Mouse (Mus musculus) T-helper 2 cell (primary cell): ENCODE results near the gene Fam187b.
"Not testable (repeated sequence)": the region's sequence is repeated elsewhere in the genome, so short reads cannot be mapped to it uniquely, and the experiment has no call there.

Source experiments
- in situ Hi-C: fragments of 300-600 bp; cut with MboI, MseI; formaldehyde crosslinking; loops from one replicate; pipeline ENCODE4 v1.15.1; 2025; ENCODE audit warnings: high pct_unique_total_duplicates

The Fam187b gene

GRCm38 (mm10) chr7:30973501-30974289 is at the start of gene Fam187b:
Fam187b (plus strand) TSS chr7:30973790.
- in situ Hi-C loops: no loop called here

GRCm38 (mm10) chr7:30924071-30924470 is 49.5 kb upstream of the Fam187b start:
- in situ Hi-C loops: no loop called here

- in situ Hi-C loops: not testable (repeated sequence)
Measured at GRCm38 (mm10) chr7:30924581-30924980, 49.0 kb upstream of the Fam187b start, which contains the start of gene Hamp2. Hamp2 (minus strand) TSS chr7:30924681.

- in situ Hi-C loops: not testable (repeated sequence)
Measured at GRCm38 (mm10) chr7:30935422-30936099, 38.0 kb upstream of the Fam187b start.

GRCm38 (mm10) chr7:30940070-30940469 is 33.5 kb upstream of the Fam187b start:
- in situ Hi-C loops: not testable (repeated sequence)

- in situ Hi-C loops: not testable (repeated sequence)
Measured at GRCm38 (mm10) chr7:30942365-30942764, 31.2 kb upstream of the Fam187b start.

- in situ Hi-C loops: no loop called here
Measured at GRCm38 (mm10) chr7:30943909-30944635, 29.5 kb upstream of the Fam187b start, which contains the start of gene Hamp. Hamp (minus strand) TSS chr7:30944032.

- in situ Hi-C loops: not testable (repeated sequence)
Measured at GRCm38 (mm10) chr7:30944706-30945105, 28.9 kb upstream of the Fam187b start.

- in situ Hi-C loops: not testable (repeated sequence)
Measured at GRCm38 (mm10) chr7:30945466-30945865, 28.1 kb upstream of the Fam187b start.

GRCm38 (mm10) chr7:30945876-30946275 is 27.7 kb upstream of the Fam187b start:
- in situ Hi-C loops: no loop called here

GRCm38 (mm10) chr7:30949902-30950301 is 23.7 kb upstream of the Fam187b start:
- in situ Hi-C loops: loop anchor here (10.0 kb wide), 1 partner anchor 295 kb away; the partner anchor contains the start of gene Rbm42

- in situ Hi-C loops: loop anchor here (10.0 kb wide), 1 partner anchor 298 kb away; the partner anchor contains the start of gene Rbm42
Measured at GRCm38 (mm10) chr7:30952441-30953265, 20.9 kb upstream of the Fam187b start.

GRCm38 (mm10) chr7:30953459-30953858 is 20.1 kb upstream of the Fam187b start:
- in situ Hi-C loops: loop anchor here (10.0 kb wide), 1 partner anchor 299 kb away; the partner anchor contains the start of gene Rbm42

- in situ Hi-C loops: loop anchor here (10.0 kb wide), 1 partner anchor 299 kb away; the partner anchor contains the start of gene Rbm42
Measured at GRCm38 (mm10) chr7:30954036-30954435, 19.6 kb upstream of the Fam187b start.

GRCm38 (mm10) chr7:30954971-30955520 is 18.5 kb upstream of the Fam187b start:
- in situ Hi-C loops: loop anchor here (10.0 kb wide), 1 partner anchor 300 kb away; the partner anchor contains the start of gene Rbm42

- in situ Hi-C loops: loop anchor here (10.0 kb wide), 1 partner anchor 301 kb away; the partner anchor contains the start of gene Rbm42
Measured at GRCm38 (mm10) chr7:30955584-30956356, 17.8 kb upstream of the Fam187b start.

GRCm38 (mm10) chr7:30956357-30956751 is 17.2 kb upstream of the Fam187b start:
- in situ Hi-C loops: loop anchor here (10.0 kb wide), 1 partner anchor 302 kb away; the partner anchor contains the start of gene Rbm42

GRCm38 (mm10) chr7:30956756-30957366 is 16.7 kb upstream of the Fam187b start, which contains the start of gene Usf2:
Usf2 (minus strand) TSS chr7:30956803.
- in situ Hi-C loops: loop anchor here (10.0 kb wide), 1 partner anchor 302 kb away; the partner anchor contains the start of gene Rbm42

GRCm38 (mm10) chr7:30957367-30957783 is 16.2 kb upstream of the Fam187b start:
- in situ Hi-C loops: loop anchor here (10.0 kb wide), 1 partner anchor 303 kb away; the partner anchor contains the start of gene Rbm42
